Mouse (Mus musculus) MEL (cell line): ENCODE data around the gene Agpat4.

ENCODE experiments used
- CTCF ChIP-seq, 3 experiments: IDR thresholded peaks in 2 of 3; conservative IDR thresholded peaks in 1 of 3; 2 replicates each; pipeline ENCODE4 v1.5.1; 2011 to 2012; ENCODE audit warnings: low read length in 3 of 3, low read depth in 2 of 3, mild to moderate bottlenecking in 2 of 3, improper control_type of control experiment in 1 of 3, inconsistent platforms in 1 of 3, mixed read lengths in 1 of 3, moderate library complexity in 1 of 3; ENCODE audit not compliant: control insufficient read depth in 1 of 3, insufficient read depth in 1 of 3, poor library complexity in 1 of 3, severe bottlenecking in 1 of 3
- ETS1 ChIP-seq: IDR thresholded peaks from 2 replicates; pipeline ENCODE4 v1.6.1; 2012; ENCODE audit warnings: low read depth, mild to moderate bottlenecking, inconsistent platforms, low read length, improper control_type of control experiment, moderate library complexity
- KAT2A ChIP-seq: conservative IDR thresholded peaks from 2 replicates; pipeline ENCODE4 v1.6.1; 2012; ENCODE audit warnings: low read depth, low read length, improper control_type of control experiment, inconsistent platforms
- POLR2A ChIP-seq, 2 experiments: IDR thresholded peaks; 2 replicates each; pipeline ENCODE4 v1.6.1; 2011 to 2012; ENCODE audit warnings: low read length in 2 of 2, mild to moderate bottlenecking in 2 of 2, control low read depth in 1 of 2, improper control_type of control experiment in 1 of 2, low read depth in 1 of 2, moderate library complexity in 1 of 2; ENCODE audit not compliant: control insufficient read depth in 1 of 2, insufficient read depth in 1 of 2, poor library complexity in 1 of 2
- POLR2AphosphoS2 ChIP-seq: IDR thresholded peaks from 2 replicates; pipeline ENCODE4 v1.6.1; 2011; ENCODE audit warnings: low read length, improper control_type of control experiment
- TAL1 ChIP-seq: IDR thresholded peaks from 2 replicates; pipeline ENCODE4 v1.6.1; 2012; ENCODE audit warnings: mild to moderate bottlenecking, inconsistent platforms, low read length, moderate library complexity, mixed read lengths
- ZNF384 ChIP-seq: IDR thresholded peaks from 2 replicates; pipeline ENCODE4 v1.6.1; 2012; ENCODE audit warnings: low read depth, mild to moderate bottlenecking, inconsistent platforms, low read length, improper control_type of control experiment

GRCm38 (mm10) chr17:12263787-12264186 lies 145.3 kb downstream of the Agpat4 start:
- TF ChIP-seq POLR2AphosphoS2, result no peak
- TF ChIP-seq POLR2A (IDR thresholded peaks at IDR 0.05; ENCODE audit: control insufficient read depth in 1 of 2, insufficient read depth in 1 of 2, low read depth in 1 of 2, low read length in 2 of 2, poor library complexity in 1 of 2), result no peak
- no peak for TF ChIP-seq ZNF384
- TF ChIP-seq CTCF (IDR thresholded peaks at IDR 0.05 in 2 of 3, conservative IDR thresholded peaks at IDR 0.05 in 1 of 3; ENCODE audit: control insufficient read depth in 1 of 3, insufficient read depth in 1 of 3, low read depth in 2 of 3, low read length in 3 of 3, poor library complexity in 1 of 3, severe bottlenecking in 1 of 3), result no peak
- TF ChIP-seq TAL1, result no peak
- no peak for TF ChIP-seq ETS1
- TF ChIP-seq KAT2A, result no peak
